ENCODE assay signal across 15 mouse cellular contexts in genomic region chr5:130062096-130062495, GRCm38 (mm10). TPM values are rescaled to one million over a fixed set of nuclear protein-coding genes. Genes with fewer than 3 reads are reported as not detected.
DNase-seq lines count a peak whose midpoint lies in the region; ATAC-seq and TF ChIP-seq lines count a peak whose summit lies in the region.
"Had no signal": no experiment of that assay in that cellular context is flagged by ENCODE, and none has a peak within 500 bp of the region (broad histone marks: within the 10 kb centered on the region; RNA-seq: fewer than 3 reads in every experiment).

No protein-coding gene starts in this region.

- H3K27ac ChIP-seq in liver, embryonic 16.5 days (ENCODE audit: low read length): no peak overlapping the region
- no peak overlapping the region for H3K27ac ChIP-seq in liver, embryonic 12.5 days
- no peak overlapping the region for H3K27ac ChIP-seq in CH12.LX (ENCODE audit: insufficient read depth, low read depth)
- H3K27ac ChIP-seq in kidney, embryonic 16.5 days (ENCODE audit: low read length): peak overlapping the region; percentile 70
- H3K27ac ChIP-seq: layer of hippocampus, adult 2 months had no signal

- H3K9ac ChIP-seq in liver, embryonic 16.5 days (ENCODE audit: low read depth, low read length): no peak overlapping the region
- H3K9ac ChIP-seq in liver, embryonic 12.5 days: no peak overlapping the region
- no peak overlapping the region for H3K9ac ChIP-seq in CH12.LX (ENCODE audit: insufficient read depth, low read depth)
- no peak overlapping the region for H3K9ac ChIP-seq in kidney, embryonic 16.5 days (replicated peaks; ENCODE audit: low read length)
- H3K9ac ChIP-seq: embryonic facial prominence, embryonic 15.5 days; forebrain, postnatal 0 days had no signal

- H3K36me3 ChIP-seq in liver, embryonic 16.5 days (ENCODE audit: control insufficient read depth, insufficient read depth): peaks cover 3% of the 10 kb centered on the region; the same call in 1 of the 2 replicates
- H3K36me3 ChIP-seq in liver, embryonic 12.5 days: peaks cover 41% of the 10 kb centered on the region
- H3K36me3 ChIP-seq in CH12.LX (replicated peaks in 1 of 2; ENCODE audit: control insufficient read depth in 1 of 2, insufficient read depth in 1 of 2, low read length in 1 of 2): peaks cover 28 to 41% of the 10 kb centered on the region in 2 experiments
- 0 out of 2 replicates have a peak, but pooled peaks cover 18% of the 10 kb centered on the region for H3K36me3 ChIP-seq in kidney, embryonic 16.5 days (ENCODE audit: insufficient read depth, low read length)

- in situ Hi-C loops in CH12.LX (cut with MboI; ENCODE audit: low pct_ligation_motif_present, low pct_unique_long_range_greater_than_20kb, low sequenced_read_pairs): no loop called here

- TF ChIP-seq EP300 in CH12.LX (IDR thresholded peaks at IDR 0.05; ENCODE audit: low read length): no peak

- TF ChIP-seq POLR2A in CH12.LX (IDR thresholded peaks at IDR 0.05; ENCODE audit: low read depth, low read length): no peak; the same call in 1 of the 2 replicates

- DNase-seq in CH12.LX (ENCODE audit: extremely low read depth): peak; percentile 80
- DNase-seq in cerebellum, adult 9-10 months: no peak
- no peak for DNase-seq in layer of hippocampus, adult 9-11 months
- DNase-seq in thymus, postnatal 36 days: no peak
- DNase-seq: forebrain, postnatal 0 days; left cerebral cortex, postnatal 4 days; right cerebral cortex, postnatal 25 days; thymus, postnatal 14 days had no signal

- H3K4me2 ChIP-seq in liver, embryonic 16.5 days (ENCODE audit: low read depth, low read length): no peak overlapping the region
- no peak overlapping the region for H3K4me2 ChIP-seq in liver, embryonic 12.5 days
- H3K4me2 ChIP-seq in CH12.LX (ENCODE audit: insufficient read depth, low read depth, poor library complexity, severe bottlenecking): no peak overlapping the region
- H3K4me2 ChIP-seq in kidney, embryonic 16.5 days (replicated peaks; ENCODE audit: low read depth, low read length): no peak overlapping the region
- H3K4me2 ChIP-seq: embryonic facial prominence, embryonic 15.5 days had no signal

- TF ChIP-seq CTCF in CH12.LX (conservative IDR thresholded peaks at IDR 0.05 in 1 of 2, IDR thresholded peaks at IDR 0.05 in 1 of 2; ENCODE audit: low read depth in 2 of 2, low read length in 2 of 2): no peak

- WGBS in liver, embryonic 16.5 days (ENCODE audit: insufficient replicate concordance): 47% methylated on average over 2 of the region's 2 CpGs
- WGBS in liver, embryonic 12.5 days (ENCODE audit: insufficient replicate concordance): 49% methylated on average over 2 of the region's 2 CpGs
- WGBS in kidney, embryonic 16.5 days: 53% methylated on average over 2 of the region's 2 CpGs

- no peaks in the 10 kb centered on the region for H3K27me3 ChIP-seq in liver, embryonic 16.5 days (ENCODE audit: control insufficient read depth, insufficient read depth, low read depth, low read length)
- no peaks in the 10 kb centered on the region for H3K27me3 ChIP-seq in liver, embryonic 12.5 days (replicated peaks)
- no peaks in the 10 kb centered on the region for H3K27me3 ChIP-seq in CH12.LX (replicated peaks)
- H3K27me3 ChIP-seq in kidney, embryonic 16.5 days (ENCODE audit: insufficient read depth, low read length): no peaks in the 10 kb centered on the region
- H3K27me3 ChIP-seq: embryonic facial prominence, embryonic 15.5 days had no signal

- peak; percentile 17; the same call in 1 of the 2 replicates for ATAC-seq in liver, embryonic 16.5 days (ENCODE audit: low read depth)
- no peak for ATAC-seq in liver, embryonic 12.5 days
- peak; percentile 47; the same call in 1 of the 2 replicates for ATAC-seq in common myeloid progenitor, adult 5-6 weeks (replicated peaks; ENCODE audit: low read depth, poor library complexity, severe bottlenecking)
- peak; percentile 60; the same call in 1 of the 2 replicates for ATAC-seq in kidney, embryonic 16.5 days (ENCODE audit: low FRiP score, low TSS enrichment)
- ATAC-seq: activated CD4-positive, CD25-positive, alpha-beta regulatory T cell, adult 4 months; forebrain, postnatal 0 days had no signal

- dilution Hi-C loops in CH12.LX (cut with MboI; ENCODE audit: extremely low pct_ligation_motif_present, extremely low pct_unique_long_range_greater_than_20kb, low sequenced_read_pairs): no loop called here

- H3K79me2 ChIP-seq in CH12.LX (replicated peaks; ENCODE audit: control insufficient read depth, extremely low read depth, insufficient read depth, poor library complexity, severe bottlenecking): no peaks in the 10 kb centered on the region; the same call in 1 of the 2 replicates

- H3K4me1 ChIP-seq in liver, embryonic 16.5 days (ENCODE audit: control insufficient read depth, low read depth, low read length): peaks cover 5% of the 10 kb centered on the region; the same call in 1 of the 2 replicates
- no peaks in the 10 kb centered on the region for H3K4me1 ChIP-seq in liver, embryonic 12.5 days
- H3K4me1 ChIP-seq in CH12.LX (ENCODE audit: control insufficient read depth in 1 of 2, insufficient read depth in 2 of 2): peaks cover 7 to 16% of the 10 kb centered on the region in 2 experiments; a peak in 3 of 4 replicates
- peaks cover 6% of the 10 kb centered on the region for H3K4me1 ChIP-seq in kidney, embryonic 16.5 days (ENCODE audit: insufficient read depth, low read length)

- TF ChIP-seq RAD21 in CH12.LX (IDR thresholded peaks at IDR 0.05; ENCODE audit: low read depth, low read length): no peak

- H3K4me3 ChIP-seq in liver, embryonic 16.5 days (ENCODE audit: low read depth, low read length): no peak overlapping the region
- no peak overlapping the region for H3K4me3 ChIP-seq in liver, embryonic 12.5 days
- H3K4me3 ChIP-seq in CH12.LX (replicated peaks in 1 of 3; ENCODE audit: low read depth in 2 of 3, low read length in 2 of 3, poor library complexity in 1 of 3): no peak overlapping the region
- H3K4me3 ChIP-seq in kidney, embryonic 16.5 days (ENCODE audit: low read length): no peak overlapping the region
- H3K4me3 ChIP-seq: embryonic facial prominence, embryonic 15.5 days; layer of hippocampus, adult 2 months had no signal

- H3K9me3 ChIP-seq in liver, embryonic 16.5 days (replicated peaks; ENCODE audit: control insufficient read depth, low read length): no peaks in the 10 kb centered on the region
- no peaks in the 10 kb centered on the region for H3K9me3 ChIP-seq in liver, embryonic 12.5 days (replicated peaks)
- peaks cover 3% of the 10 kb centered on the region for H3K9me3 ChIP-seq in CH12.LX (replicated peaks; ENCODE audit: low read length)
- no peaks in the 10 kb centered on the region for H3K9me3 ChIP-seq in kidney, embryonic 16.5 days (ENCODE audit: low read length)
- H3K9me3 ChIP-seq: embryonic facial prominence, embryonic 15.5 days had no signal

TF ChIP-seq in CH12.LX, 34 proteins besides CTCF, POLR2A, EP300 and RAD21:
- TF ChIP-seq MXI1 (IDR thresholded peaks at IDR 0.05; ENCODE audit: low read depth, low read length) (no peak), ETS1 (conservative IDR thresholded peaks at IDR 0.05; ENCODE audit: low read depth, low read length) (0 out of 2 replicates have a peak, but pooled peaks have one; percentile 19), SMC3 (IDR thresholded peaks at IDR 0.05; ENCODE audit: low read depth, low read length) (no peak), ZNF384 (IDR thresholded peaks at IDR 0.05; ENCODE audit: low read depth, low read length) (peak; percentile 69; the same call in 1 of the 2 replicates), ELF1 (IDR thresholded peaks at IDR 0.05; ENCODE audit: low read depth, low read length) (0 out of 2 replicates have a peak, but pooled peaks have one; percentile 40)

RNA-seq across cellular contexts. Expression of gene Tpst1, which starts 11.0 kb away (rescaled TPM):
- polyA plus RNA-seq in liver, embryonic 16.5 days (2015; fragmentation: Nextera tagmentation; extraction: Ambion mirVana): 19.6 and 20.9 TPM in 2 replicates
- 37.1 and 37.2 TPM in 2 replicates for polyA plus RNA-seq in liver, embryonic 12.5 days (2016; fragmentation: Nextera tagmentation; extraction: Ambion mirVana)
- total RNA-seq in CH12.LX (2012; rRNA removed): 36.8 and 45.5 TPM in 2 replicates
- total RNA-seq in CH12.LX (2014; rRNA removed): 49.9 and 52.5 TPM in 2 replicates
- polyA plus RNA-seq in CH12.LX (2012; ENCODE audit: insufficient read length, low read depth): 43.2 and 50.4 TPM in 2 replicates
- total RNA-seq in common myeloid progenitor, adult 5-6 weeks (2017): 2.7 and 7.8 TPM in 2 replicates
- polyA plus RNA-seq in kidney, embryonic 16.5 days (2015; fragmentation: Nextera tagmentation; extraction: Ambion mirVana): 67.7 and 70.1 TPM in 2 replicates

RNA-seq across cellular contexts. Expression of gene Crcp, which starts 33.0 kb away (rescaled TPM):
- polyA plus RNA-seq in liver, embryonic 16.5 days (2015; fragmentation: Nextera tagmentation; extraction: Ambion mirVana): 17.8 and 19.9 TPM in 2 replicates
- 33.9 and 34.7 TPM in 2 replicates for polyA plus RNA-seq in liver, embryonic 12.5 days (2016; fragmentation: Nextera tagmentation; extraction: Ambion mirVana)
- total RNA-seq in CH12.LX (2012; rRNA removed) (42.3 and 50.2 TPM in 2 replicates), CH12.LX (2014; rRNA removed) (57.1 and 58.3 TPM in 2 replicates)
- polyA plus RNA-seq in CH12.LX (2012; ENCODE audit: insufficient read length, low read depth): 63.2 and 73.6 TPM in 2 replicates
- 40.0 and 42.2 TPM in 2 replicates for total RNA-seq in common myeloid progenitor, adult 5-6 weeks (2017)
- polyA plus RNA-seq in kidney, embryonic 16.5 days (2015; fragmentation: Nextera tagmentation; extraction: Ambion mirVana): 43.7 and 46.2 TPM in 2 replicates

RNA-seq across cellular contexts. Expression of gene Asl, which starts 33.0 kb away (rescaled TPM):
- 61.8 and 65.8 TPM in 2 replicates for polyA plus RNA-seq in liver, embryonic 16.5 days (2015; fragmentation: Nextera tagmentation; extraction: Ambion mirVana)
- polyA plus RNA-seq in liver, embryonic 12.5 days (2016; fragmentation: Nextera tagmentation; extraction: Ambion mirVana): 39.1 and 41.1 TPM in 2 replicates
- total RNA-seq in CH12.LX (2012; rRNA removed): 54.4 and 70.4 TPM in 2 replicates
- 44.8 and 45.3 TPM in 2 replicates for total RNA-seq in CH12.LX (2014; rRNA removed)
- 60.1 and 61.0 TPM in 2 replicates for polyA plus RNA-seq in CH12.LX (2012; ENCODE audit: insufficient read length, low read depth)
- total RNA-seq in common myeloid progenitor, adult 5-6 weeks (2017): 16.8 and 25.2 TPM in 2 replicates
- 59.2 and 73.9 TPM in 2 replicates for polyA plus RNA-seq in kidney, embryonic 16.5 days (2015; fragmentation: Nextera tagmentation; extraction: Ambion mirVana)

RNA-seq across cellular contexts. Expression of gene Gusb, which starts 59.2 kb away (rescaled TPM):
- 30.5 and 30.6 TPM in 2 replicates for polyA plus RNA-seq in liver, embryonic 16.5 days (2015; fragmentation: Nextera tagmentation; extraction: Ambion mirVana)
- polyA plus RNA-seq in liver, embryonic 12.5 days (2016; fragmentation: Nextera tagmentation; extraction: Ambion mirVana): 44.8 and 49.1 TPM in 2 replicates
- total RNA-seq in CH12.LX (2012; rRNA removed) (180 and 187 TPM in 2 replicates), CH12.LX (2014; rRNA removed) (72.4 and 73.4 TPM in 2 replicates)
- 200 and 210 TPM in 2 replicates for polyA plus RNA-seq in CH12.LX (2012; ENCODE audit: insufficient read length, low read depth)
- total RNA-seq in common myeloid progenitor, adult 5-6 weeks (2017): 50.5 and 61.8 TPM in 2 replicates
- polyA plus RNA-seq in kidney, embryonic 16.5 days (2015; fragmentation: Nextera tagmentation; extraction: Ambion mirVana): 55.0 and 59.4 TPM in 2 replicates
